Mouse (Mus musculus) urinary bladder, postnatal 36 days (tissue): Measurements from ENCODE around the gene Slain2.
"Not testable (repeated sequence)": the region's sequence is repeated elsewhere in the genome, so short reads cannot be mapped to it uniquely, and the experiment has no call there.

Experiments
- DNase-seq, 2 experiments: peaks; one replicate each; pipeline ENCODE4 v3.0.0; 2022; ENCODE audit warnings: low spot score in 2 of 2, mixed read lengths in 1 of 2

The Slain2 gene

DNA sequence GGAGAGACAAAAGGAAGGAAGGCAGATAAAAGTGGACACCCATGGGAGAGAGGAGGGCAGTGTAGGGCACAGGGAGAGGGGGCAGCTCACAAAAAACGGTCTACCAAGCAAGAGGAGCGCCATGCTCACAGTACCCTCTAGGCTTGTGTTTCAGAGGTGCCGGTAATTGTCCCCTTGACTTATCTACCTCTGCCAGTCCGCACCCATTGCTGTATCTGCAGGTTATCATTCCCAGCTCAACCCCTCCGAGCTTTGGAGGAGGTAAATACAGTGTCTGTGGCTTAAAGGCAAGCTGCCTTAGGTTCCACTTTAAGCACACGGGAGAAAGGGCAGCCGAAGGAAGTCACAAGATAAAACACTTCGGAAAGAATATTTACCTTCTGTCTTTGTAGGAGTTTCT lies 14.8 kb upstream of the Slain2 start:
- DNase-seq: no peak

DNA sequence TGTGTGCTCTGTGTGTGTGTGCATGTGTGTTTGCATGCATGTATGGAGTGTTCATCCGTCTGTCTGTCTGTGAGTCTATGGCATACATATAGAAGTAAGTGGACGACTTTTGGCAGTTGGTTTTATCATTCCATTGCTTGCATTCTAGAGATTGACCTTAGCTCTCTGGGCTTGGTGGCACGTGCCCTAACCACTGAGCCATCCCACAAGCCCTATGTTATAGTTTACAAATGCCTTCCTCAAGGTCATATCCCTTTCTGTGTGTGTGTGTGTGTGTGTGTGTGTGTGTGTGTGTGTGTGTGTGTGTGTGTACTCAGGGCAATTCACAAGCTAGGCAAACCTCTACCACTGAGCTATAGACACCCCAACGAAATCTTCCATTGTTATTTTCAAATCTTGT lies 12.2 kb upstream of the Slain2 start:
- no peak for DNase-seq

DNA sequence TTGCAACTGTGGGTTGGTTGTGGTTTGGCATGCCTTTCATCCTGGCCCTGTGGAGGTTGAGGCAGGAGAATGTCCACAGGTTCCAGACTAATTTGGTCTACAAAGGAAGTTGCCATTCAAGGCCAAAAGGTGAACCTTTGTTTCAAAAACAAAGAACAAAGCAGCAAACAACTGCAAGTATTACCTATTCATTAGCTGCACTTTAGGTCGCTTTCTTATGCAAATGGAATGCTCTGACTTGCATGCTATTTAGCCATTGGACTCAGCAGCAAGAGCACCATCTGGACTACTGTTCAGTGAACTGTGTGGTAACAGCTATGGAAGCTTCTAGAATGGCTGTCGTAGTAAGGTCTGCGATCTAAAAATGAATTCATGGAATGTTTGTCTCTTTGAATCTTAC lies 11.8 kb upstream of the Slain2 start:
- no peak for DNase-seq

DNA sequence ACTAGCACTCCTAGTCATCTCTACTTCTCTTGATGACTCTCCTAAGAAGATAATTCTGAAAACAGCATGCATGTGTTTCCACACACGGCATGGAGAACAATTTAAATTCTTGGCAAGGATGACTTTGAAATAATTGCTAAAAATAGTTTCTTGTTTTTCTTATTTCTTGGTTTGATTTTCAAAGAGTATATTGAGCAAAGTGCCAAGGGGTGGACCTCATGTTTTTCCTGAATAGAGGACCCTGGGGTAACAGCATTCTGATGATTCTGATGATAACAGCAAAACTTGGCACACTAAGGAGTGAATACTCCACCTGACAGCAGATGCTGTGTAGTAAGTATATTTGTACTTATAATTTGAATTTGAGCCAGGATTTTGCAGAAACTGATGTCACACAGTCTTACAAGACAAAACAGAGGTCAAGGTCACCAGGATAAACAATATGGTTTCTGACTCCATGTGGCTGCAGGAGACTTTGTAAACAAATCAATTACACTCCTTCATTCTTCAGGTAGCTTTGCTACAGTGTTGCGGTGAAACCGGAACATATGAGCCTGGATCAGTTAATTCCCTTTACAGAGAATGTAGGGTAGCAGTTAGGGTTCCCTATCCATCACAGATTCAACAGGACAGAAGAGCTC lies 11.1 kb upstream of the Slain2 start:
- DNase-seq: no peak

DNA sequence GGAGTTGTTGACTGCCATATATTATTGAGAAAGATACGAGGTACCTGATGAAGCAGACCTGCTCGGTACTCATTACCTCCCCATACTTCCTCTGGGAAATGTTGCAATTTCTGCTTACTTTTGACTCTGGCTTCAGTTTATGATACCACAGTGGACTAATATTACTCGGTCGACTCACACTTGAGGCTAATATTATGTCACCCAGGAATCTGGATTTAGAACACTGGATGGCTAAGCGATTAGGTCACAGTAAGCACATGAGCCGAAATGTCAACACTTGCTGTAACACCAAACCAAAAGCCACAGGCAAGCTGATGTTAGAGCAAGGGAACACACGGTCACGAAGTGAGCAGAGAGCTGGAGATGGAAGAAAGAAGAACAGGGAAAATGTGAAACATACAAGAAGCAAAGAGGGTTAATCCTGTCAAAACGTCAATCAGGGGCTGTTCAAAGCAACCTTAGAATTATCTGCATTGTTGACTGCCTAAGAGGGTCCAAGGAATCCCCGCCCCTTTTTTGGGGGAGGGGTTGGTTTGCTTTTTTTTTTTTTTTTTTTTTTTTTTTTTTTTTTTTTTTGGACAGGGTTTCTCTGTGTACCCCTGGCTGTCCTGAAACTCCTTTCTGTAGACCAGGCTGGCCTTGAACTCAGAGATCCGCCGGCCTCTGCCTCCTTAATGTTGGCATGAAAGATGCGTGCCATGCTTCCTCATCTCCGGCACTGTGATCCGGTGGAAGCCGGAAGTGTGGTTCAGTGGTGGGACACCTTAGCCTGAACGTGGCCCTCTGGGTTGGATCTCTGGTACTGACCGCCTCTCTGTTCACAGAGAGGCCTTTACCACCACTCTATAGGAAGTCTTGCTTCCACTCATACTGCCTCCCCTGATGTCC lies 9.0 kb upstream of the Slain2 start:
- peak in 1 of 2 experiments; percentile 12 for DNase-seq

DNA sequence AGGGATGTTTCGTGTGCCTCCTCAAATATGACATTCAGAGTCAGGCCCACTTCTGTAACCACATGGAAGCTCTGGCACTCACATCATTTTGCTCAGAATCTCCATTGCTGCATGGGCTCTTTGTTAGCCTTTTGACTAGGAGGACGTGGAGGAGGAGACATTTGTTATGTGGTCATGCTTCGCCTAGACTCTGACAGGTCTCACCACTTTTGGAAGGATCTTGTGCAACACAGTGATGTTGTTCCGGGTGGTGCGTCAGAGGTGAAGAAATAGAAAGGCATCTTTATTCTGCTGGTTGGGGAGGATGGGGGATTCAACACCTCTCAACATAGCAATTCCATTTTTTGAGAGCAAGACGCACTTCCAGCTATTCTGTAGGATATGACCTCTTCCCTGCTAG lies 6.7 kb upstream of the Slain2 start:
- no peak for DNase-seq

DNA sequence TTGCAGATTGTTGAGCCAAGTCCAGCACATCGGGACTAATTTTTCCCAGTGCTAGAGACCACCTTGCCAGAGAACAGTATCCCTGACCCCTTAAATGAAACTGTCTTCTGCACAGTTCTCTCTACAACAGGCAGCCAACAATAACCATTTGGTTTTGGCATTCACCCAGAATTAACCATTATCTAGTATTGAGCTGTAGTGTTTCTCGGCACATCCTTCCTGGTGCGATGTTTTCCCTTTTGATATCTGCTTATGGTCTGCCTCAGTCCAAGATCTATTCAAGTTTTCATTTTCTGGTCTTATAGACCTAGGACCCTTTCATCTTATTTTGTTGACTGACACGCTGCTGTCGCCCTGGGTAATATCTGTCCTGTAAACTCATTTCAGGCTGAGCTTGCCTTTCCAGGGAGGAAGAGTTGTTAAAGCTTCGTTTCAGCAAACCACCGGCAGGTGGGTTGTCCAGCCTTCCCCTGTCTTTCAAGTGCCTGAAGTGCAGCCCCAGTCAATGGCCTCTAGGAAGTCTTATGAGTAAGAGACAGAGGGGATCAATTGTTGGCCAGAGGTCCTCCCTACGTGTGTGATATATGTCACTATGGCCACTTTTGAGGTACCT lies 5.7 kb upstream of the Slain2 start:
- no peak for DNase-seq

DNA sequence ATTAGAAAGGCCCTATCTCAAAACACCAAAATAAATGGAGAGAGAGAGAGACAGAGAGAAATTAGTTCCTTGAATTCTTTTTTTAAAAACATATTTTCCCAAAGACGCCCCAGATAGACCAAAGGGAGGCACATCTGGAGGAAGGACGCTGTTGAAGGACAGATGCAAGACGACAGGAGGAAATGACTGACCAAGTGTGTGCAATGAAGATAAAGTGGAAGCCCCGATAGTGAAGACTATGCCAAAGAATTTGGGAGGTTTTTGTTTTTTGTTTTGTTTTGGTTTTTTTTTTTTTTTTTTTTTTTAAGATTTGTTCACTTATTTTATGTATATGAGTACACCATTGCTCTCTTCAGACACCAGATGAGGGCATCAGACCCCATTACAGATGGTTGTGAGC lies 4.7 kb upstream of the Slain2 start:
- no peak for DNase-seq

DNA sequence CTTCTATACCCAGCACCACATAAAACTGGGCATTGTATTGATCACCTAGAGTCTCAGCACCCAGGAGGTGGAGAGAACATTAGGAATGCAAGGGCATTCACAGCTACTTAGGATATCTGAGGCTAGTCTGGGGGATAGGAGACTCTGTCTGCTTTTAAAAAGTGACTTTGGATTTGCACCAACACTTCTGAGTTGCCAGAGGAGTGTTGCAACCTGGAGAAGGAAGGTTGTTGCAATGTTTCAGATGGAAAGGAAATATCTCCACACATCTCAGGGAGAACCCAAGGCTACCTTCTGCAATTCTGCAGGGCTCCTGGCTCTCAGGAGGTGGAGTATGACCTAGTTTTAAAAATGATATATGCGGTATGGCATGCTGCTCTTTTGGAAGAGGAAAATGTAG lies 3.7 kb upstream of the Slain2 start:
- peak in 1 of 2 experiments; percentile 12 for DNase-seq

DNA sequence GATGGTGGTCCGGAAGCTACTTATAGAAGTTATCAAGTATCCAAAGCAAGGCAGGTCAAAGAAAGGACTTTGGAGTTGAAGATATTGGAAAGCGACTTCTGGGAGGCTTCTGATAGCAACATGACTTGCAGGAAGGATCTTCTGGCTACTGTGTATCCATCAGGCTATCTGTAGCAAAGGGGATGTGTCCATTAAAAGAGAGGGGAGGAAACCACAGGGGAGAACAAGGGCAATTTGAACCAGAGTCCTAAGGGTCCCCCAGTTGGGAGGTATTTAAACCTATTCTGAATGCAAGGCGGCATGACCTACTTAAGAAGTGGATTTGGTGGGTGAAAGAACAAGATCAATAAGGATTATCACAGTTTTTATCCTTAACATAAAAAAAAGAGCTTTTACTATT lies 2.8 kb upstream of the Slain2 start:
- DNase-seq: no peak

DNA sequence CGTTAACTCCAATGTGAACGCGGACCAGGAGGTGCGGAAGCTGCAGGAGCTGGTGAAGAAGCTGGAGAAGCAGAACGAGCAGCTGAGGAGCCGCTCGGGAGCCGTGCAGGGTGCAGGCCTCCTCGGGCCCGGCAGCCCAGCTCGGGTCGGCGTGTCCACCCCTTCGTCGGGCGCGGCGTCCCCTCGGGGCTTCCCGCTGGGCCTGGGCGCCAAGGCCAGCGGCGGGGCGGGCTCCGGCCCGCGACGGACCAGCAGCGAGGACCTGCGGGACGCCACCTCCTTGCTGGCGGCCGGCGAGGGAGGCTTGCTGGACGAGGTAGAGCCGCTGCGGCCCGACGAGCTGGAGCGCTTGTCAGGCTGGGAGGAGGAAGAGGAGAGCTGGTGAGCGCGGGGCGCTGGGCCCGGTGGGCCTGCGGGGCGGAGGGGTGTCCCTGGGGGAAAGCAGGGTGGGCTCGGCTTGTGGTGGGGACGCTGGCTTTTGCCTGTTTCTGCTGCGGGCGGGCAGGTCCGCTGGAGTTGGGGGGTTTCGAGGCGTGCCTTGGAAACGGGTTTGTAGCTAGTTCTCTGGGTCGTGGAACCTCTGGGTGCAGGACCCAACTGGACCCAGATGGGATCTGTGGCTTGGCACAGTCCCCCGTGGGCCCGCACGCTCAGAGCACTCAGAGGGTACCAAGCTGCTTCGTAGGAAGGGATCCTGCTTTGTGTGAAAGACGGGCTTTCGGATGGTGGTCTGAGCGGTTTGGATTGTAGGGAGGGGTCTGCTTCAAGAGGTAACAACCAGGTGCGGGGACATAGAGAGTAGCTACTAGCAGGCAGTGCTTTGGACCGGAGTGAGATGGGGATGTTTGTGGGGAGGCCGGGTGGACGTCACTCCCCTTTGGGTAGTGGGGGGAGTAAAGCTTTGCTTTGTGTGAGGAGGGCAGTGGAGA lies 793 bp downstream of the Slain2 start:
- no peak for DNase-seq

DNA sequence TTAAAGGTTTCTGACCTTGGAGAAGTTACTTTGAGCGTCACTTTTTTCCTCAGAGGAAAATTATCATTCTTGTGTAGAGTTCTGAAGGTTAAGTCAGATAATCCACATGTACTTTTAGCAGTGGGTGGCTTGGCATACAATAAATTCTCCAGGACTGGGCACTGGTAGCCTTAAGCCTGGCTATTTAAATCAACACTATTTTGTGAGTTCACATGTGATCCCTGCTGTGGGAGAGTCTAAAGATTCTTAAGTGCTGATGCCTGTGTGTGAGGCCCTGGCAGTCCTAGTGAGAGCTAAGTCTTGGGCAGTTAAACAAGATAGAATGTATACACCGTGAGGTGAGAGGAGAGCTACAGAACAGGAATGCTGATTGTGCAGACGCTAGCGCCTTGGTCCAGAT lies 1.9 kb downstream of the Slain2 start:
- no peak for DNase-seq

DNA sequence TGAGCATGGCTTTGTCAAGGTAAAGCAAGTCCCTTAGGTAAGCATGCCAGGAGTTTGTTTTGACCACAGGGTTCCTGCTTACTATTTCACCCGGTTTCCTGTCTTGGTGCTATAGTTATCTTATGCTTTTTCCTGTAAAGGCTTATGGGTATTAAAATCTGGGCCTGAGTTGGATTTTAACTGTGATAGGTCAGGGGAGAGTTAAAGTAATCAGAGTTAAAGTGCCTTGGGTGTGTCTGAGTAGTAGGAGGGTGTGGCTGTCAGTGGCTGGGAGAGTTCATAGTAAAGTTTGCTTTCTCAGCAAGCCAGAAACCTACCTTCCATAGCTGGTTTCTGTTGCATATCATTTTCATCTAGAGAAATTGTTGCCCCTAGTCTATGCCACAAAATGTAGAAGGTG lies 2.7 kb downstream of the Slain2 start:
- no peak for DNase-seq

DNA sequence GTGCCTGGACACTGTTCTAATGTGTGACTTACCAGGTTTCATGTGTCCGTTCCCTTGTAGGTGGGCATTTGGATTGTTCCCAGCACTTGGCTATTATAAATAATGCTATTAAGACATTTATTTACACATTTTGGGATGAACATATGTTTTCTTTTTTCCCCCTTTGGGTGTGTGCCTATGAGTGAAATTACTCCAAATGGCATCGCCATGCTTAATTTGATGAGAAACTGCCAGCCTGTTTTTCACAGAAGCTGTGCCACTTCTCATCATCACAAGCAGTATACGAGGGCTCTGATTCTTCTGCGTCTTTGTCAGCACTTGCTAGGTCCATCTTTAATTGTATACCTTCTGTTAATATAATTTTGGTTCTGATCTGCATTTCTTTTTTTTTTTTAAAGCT lies 6.3 kb downstream of the Slain2 start:
- DNase-seq: no peak

DNA sequence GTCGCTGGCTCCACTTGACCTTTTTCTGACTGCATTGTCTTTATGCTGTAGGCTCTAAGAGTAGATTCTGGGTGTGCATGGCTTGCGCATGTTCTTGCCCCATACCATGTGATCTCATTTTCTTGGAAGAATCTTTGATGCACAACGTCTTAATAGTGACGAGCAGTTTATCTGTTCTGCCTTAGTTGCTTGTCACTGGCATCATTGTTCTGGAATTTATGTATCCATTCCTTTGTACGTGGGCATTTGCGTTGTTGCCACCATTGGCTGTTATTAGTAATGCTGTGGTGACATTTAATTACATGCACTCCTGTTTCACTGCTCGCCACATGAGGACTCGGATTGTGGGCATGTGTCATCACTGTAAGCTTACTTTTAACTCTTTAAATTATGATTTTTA lies 7.1 kb downstream of the Slain2 start:
- no peak for DNase-seq

DNA sequence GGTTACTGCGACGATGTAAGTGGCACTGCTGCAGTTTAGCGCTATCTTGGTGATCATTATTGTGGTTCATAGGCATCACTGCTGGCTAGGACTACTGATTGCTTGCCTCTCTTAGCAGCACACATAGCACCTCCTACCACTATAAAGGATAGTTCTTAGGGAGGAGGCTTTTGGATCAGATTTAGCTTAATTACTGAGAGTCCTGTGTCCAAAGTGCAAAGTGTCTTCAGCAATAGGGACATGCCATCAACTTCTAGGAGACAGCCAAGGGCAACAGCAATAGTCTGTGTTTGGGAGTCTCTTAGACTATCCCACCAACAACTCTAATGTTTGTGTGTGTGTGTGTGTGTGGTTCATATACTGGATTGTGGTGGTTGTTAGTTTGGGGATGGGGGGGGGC lies 8.7 kb downstream of the Slain2 start:
- DNase-seq: no peak

DNA sequence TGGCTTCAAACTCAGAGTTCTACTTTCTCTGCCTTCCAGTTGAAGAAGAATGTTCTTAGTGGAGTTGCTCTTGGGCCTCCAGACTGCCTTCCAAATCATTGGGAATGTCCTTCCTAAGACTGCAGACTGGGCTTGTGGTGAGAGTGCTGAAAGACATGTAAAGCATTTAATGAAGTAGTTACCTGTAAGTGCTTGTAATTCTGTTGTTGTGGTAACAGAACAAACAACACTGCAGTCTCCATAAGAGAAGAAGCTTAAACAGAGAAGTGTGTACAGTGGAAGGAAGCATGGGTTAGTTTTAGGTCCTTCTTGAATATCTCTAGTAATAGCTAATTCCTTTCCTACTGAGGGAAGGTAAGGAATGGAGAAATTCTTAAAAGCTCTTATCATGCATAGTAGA lies 13.0 kb downstream of the Slain2 start:
- DNase-seq: no peak

DNA sequence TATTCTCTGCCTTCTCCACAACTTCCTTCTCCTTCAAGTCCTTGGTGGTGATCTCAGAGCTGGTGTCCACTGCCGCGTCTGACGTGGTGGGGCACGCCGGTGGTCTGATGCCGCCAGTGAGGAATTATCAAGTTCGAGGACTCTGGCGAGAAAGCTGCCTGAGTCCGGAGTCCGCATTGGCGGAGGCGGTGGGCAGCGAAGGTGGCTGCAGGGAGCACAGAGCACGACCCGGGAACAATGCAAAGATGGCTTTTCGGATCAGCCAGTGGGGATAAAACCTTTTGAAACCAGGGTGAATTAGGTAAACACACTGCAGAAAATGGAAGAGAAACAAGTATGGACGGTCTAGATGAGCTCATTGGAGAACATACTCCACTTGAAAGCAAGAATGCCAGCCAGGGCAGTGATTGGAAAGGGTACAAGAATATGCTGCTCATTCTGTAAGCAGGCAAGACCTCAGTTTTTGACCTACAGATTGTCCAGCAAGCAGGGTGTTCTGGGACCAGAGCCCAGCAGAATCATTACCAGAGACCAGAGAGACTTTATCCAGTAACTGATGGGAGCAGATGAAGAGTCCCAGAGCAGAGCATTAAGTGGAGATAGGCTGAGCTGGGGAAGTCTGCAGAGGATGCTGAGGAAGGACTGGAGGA lies 19.0 kb downstream of the Slain2 start:
- DNase-seq: no peak

DNA sequence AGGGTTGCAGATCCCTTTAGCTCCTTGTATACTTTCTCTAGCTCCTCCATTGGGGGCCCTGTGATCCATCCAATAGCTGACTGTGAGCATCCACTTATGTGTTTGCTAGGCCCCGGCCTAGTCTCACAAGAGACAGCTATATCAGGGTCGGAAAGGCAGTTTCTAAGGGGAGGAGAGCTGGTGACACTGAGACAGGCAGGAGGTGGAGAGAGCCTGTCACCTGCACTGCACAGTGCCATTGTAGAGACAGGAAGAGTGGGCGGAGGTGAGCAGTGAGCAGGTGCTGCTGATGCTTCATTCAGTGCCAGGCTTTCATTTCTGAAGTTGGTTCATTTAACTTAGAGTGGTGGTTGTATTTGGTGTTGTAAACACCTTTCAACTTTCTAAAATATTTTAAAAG lies 24.3 kb downstream of the Slain2 start:
- not testable (repeated sequence) for DNase-seq

DNA sequence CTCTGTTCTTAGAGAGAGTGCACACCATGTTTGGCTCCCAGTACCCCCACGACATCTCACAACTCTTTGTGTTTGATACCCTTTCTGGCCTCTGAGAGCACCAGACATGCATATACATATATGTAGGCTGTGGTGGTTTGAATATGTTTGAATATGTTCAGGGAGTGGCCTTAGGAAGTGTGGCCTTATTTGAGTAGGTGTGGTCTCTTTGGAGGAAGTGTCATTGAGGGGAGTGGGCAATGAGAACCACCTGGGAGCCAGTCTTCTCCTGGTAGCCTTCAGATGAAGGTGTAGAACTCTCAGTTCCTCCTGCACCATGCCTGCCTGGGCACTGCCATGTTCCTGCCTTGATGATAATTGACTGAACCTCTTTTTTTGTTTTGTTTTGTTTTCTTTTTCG lies 25.2 kb downstream of the Slain2 start:
- DNase-seq: no peak

DNA sequence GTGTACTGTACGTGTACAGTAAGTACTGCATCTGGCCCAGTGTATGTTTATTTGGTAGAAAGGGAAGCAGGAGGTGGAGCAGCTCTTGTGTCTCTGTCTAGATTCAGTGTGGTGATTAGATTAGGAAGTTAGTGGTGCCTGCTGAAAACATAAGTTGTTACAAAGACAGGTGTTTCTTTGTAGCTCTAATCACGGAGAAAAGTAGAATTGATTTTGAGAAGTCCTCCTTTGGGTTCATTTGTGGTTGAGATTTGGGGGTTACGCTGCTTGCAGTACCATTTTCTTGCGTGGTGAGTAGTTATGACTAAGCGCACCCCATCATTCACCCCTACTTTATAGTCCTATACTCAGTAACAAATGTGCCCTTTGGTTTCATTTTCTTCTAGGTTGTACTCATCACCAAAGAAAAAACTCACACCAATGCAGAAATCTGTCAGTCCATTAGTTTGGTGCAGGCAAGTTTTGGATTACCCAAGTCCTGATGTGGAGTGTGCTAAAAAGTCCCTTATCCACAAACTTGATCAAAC lies 26.9 kb downstream of the Slain2 start:
- no peak for DNase-seq
